Mouse (Mus musculus) layer of hippocampus, postnatal 36 days (tissue): ENCODE data around the gene Rph3al. TPM values are rescaled to one million over a fixed set of nuclear protein-coding genes. Genes with fewer than 3 reads are reported as not detected.
A peak's percentile ranks its signal among the peaks of the same experiment; 100 is the strongest.

Experiments used
- DNase-seq, 2 experiments: peaks; one replicate each; pipeline ENCODE4 v3.0.0; 2022
- total RNA-seq, 2 experiments: library from RNA; stranded (reverse); gene quantifications; 2 replicates each; pipeline ENCODE4 v1.2.3; 2021

The Rph3al gene
- total RNA-seq, 2 experiments from 2014 or later = 6.6 to 8.6 TPM

GRCm38 (mm10) chr11:75950459-75950858 lies 12.2 kb upstream of the Rph3al start:
- DNase-seq = no peak

GRCm38 (mm10) chr11:75948789-75949188 lies 10.6 kb upstream of the Rph3al start:
- no peak for DNase-seq

DNA sequence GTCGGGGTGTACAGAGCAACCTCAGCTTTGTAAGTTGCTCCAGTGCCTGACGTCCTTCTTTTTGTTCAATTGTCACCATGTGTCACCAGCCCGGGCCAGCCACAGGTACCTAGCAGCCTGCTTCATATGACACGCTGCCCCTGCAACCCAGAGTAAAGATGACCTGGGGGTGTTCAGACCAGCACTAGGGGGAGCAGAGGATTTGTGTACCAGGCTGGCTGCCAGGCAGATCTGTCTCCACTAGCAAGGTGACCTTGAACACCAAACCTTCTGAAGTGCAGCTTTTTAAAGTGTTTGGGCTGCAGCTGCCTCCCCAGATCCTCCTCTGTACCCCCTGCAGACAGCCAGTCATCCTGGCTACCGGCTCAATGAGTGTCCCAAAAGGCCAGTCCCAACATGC lies 9.0 kb upstream of the Rph3al start:
- no peak for DNase-seq

DNA sequence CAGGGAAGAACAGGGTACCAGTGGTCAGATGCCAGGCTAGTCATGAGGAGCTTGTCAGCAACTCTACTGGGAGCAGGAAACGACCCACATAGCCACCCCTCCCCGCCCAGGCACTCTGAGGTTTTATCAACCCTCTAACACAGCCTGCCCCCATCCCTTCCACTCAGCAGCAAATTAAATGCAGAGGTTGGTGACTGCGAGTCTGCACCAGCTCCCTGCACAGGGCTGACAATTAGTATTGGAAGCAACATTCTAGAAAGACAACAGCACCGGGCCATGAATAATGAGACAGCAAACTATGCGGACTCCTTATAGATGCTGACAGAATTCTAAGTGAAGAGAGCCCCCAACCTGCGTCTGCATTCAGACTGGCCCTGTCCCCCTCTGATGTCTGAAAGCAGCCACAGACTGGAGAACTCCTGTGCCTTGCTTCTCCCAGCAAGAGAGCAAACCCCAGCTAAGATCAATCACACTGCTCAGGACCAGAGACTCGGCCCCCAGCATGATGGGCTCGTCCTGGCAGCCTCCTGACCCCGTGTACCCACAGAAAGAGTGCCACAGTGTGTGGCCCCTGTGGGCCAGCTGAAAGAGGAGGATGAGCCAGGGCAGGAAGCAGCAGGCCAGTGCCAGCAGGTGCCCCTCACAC lies 7.7 kb upstream of the Rph3al start:
- DNase-seq = no peak

DNA sequence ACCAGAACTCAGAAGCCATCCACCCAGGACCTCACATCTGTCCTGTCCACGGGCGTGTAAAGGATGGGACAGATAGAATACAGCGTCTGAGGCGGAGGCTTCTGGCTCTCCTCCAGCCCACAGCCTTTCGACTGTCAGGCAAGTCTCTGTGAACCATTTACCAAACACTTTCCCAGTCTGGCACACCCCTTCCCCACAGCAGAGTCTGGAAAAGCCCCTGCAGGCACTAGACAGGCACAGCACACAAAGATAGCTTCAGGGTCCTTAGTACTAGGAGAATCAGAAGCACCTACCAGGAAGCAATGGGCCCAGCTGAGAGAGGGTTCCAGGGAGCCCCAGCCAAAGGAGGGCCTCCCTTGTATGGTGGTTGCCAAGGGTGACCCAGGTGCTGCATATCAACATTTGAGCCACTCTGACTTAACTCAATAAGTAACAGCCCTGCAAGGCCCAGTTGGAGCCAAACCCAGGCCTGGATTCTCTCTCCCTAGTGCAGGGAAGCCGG lies 808 bp downstream of the Rph3al start:
- DNase-seq = no peak

- no peak for DNase-seq
Observed at GRCm38 (mm10) chr11:75935819-75936430, 2.3 kb downstream of the Rph3al start.

- DNase-seq = no peak
Observed at GRCm38 (mm10) chr11:75934425-75934824, 3.8 kb downstream of the Rph3al start.

DNA sequence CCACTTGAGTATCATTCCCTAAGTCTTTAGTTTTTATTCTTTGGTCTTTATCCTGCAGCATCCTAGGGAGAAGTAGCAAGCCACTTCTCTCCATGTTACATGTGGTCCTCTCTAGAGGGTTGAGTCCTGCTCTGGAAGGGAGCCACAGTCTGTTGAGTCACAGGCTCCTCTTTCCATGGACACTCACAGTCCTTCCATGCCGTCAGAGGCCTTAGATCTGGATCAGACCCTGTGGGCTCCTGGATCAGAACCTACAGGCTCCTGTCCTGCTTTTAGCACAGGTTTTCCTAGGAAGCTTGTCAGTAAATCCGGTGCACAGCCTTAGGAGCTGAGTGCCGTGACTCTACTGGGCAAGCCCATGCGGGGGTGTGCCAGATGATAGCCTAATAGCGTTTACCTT lies 4.9 kb downstream of the Rph3al start:
- no peak for DNase-seq

- no peak for DNase-seq
Observed at GRCm38 (mm10) chr11:75930911-75931678, 7.1 kb downstream of the Rph3al start.

- no peak for DNase-seq
Observed at GRCm38 (mm10) chr11:75930208-75930607, 8.0 kb downstream of the Rph3al start.

DNA sequence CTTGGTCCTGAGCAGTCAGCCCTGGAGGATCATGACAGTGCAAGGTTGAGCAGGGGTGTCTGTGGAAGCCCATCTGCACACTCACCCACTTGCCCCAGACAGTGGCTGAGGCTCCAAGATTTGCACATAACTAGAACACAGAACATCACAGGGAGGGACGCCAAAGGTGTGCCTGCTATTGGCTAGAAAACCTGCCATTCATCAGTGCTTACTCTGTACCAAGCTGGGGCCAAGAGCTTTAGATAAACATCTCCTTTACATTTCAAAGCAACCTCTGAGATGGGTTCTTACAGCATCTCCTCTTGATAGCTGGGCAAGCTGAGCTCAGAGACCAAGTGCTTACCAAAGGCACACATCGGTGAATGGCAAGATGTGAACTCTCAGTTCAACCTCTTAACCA lies 10.3 kb downstream of the Rph3al start:
- DNase-seq = no peak

- DNase-seq = peak; percentile 26 to 45
Observed at GRCm38 (mm10) chr11:75926431-75927312, 11.6 kb downstream of the Rph3al start.

- no peak for DNase-seq
Observed at GRCm38 (mm10) chr11:75925801-75926200, 12.4 kb downstream of the Rph3al start.

- DNase-seq = no peak
Observed at GRCm38 (mm10) chr11:75922741-75923140, 15.5 kb downstream of the Rph3al start.

GRCm38 (mm10) chr11:75919139-75919538 lies 19.1 kb downstream of the Rph3al start:
- DNase-seq = no peak

DNA sequence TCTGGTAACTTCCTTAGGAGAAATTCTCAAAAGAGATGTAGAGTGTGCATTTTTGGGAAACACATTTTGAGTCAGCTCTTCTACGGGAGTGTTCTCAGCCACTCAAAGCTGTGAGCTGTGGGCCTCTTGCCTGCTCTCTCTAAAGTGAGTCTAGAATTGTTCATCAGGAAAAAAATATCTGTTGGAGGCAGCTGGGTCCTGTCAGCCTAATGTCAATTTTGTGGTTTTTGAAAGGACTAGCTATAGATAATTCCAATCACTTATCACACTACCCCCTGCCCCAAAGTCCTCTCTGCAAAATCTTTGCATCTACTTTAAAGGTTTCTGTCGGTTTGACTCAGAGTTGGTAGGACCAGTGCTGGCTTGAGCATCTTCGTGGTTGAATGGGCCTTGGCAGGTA lies 20.9 kb downstream of the Rph3al start:
- no peak for DNase-seq

- DNase-seq = no peak
Observed at GRCm38 (mm10) chr11:75913953-75914352, 24.3 kb downstream of the Rph3al start.

DNA sequence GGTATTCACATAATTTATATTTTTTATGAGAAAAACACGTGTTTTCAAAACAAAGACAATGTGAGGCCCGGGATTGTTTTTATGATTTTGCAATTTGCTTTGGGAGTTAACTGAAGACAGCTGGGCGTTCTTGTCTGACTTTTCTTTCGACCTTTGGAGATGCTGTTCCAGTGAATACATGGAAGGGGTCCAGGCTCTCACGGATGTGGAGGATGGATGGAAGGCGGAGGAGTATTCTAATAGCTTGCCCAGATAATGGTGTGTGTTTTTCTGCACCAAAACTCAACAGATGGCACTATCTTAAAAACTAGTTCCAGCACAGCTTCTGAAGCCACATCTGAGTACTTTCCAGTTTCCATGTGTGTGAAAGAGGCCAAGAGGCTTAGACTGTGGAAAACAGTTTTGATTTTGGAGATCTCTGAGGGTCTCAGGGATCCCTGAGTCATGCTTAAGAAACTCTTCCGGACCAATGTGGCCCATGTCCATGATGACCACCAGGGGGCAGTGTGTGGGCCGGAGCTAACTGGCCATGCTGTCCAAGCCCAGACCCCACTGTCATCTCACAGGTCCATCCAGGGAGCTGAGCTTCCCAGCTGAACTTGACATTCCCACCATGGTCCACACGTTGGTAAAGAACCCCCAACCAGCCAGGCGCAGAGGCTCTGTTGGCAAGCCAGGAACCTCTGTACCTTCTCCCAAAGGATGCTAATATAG lies 25.1 kb downstream of the Rph3al start:
- peak in 1 of 2 experiments; percentile 38 for DNase-seq

- DNase-seq = no peak
Observed at GRCm38 (mm10) chr11:75911962-75912361, 26.3 kb downstream of the Rph3al start.

DNA sequence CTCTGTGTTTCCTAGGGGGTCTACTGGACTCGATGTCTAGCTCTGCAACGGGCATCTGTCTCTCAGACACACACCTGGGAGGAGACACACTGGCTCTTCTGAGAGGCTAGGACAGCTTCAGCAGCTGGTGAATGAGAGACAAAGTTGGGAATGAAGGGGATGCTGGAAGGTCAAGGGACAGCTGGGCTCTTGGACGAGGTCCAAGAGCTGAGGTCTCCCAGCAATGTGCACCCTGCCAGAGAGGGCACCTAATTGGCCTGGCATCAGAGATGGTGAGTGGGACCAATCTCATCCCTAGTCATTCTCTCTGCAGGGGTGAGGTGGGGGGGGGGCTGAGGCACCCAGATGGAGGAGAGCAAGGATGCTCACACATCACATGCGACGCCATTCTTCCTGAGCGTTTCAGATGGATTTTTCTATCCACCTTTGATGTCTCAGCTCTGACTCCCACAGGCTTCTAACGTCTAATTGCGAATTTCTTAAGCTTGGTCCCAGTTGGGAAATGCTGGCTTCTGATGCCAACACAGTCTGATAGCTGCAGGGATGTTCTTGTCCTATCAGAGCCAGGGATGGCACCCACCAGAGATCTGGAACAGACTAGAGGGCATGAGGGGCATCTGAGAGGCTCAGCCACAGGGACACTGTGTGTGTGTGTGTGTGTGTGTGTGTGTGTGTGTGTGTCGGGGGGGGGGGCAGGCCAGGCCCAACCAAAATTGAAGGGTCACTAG lies 28.4 kb downstream of the Rph3al start:
- DNase-seq = no peak

DNA sequence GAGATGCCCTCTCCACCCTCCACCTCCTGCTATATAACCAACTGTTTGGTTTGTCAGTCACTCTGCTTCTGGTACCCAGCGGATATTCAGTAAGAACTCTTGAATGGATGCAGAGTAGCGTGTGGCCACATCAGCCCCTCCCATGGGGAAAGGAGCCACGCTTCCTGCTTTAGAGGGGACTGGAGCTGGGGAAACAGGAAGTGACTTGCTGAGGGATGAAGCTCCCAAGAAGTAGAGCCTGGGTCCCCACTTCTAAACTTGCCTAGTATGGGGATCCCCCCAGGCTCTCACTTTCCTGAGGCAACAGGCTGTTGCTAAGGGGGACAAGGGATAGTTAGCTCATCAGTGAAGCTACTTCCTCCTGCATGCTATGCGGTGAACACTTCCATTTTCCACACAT lies 30.8 kb downstream of the Rph3al start:
- no peak for DNase-seq
